Mouse (Mus musculus) megakaryocyte progenitor cell, adult 5-6 weeks (primary cell): Measurements from ENCODE around the gene Ifi27l2b. TPM values are rescaled to one million over a fixed set of nuclear protein-coding genes. Genes with fewer than 3 reads are reported as not detected.
A peak's percentile ranks its signal among the peaks of the same experiment; 100 is the strongest.
"Not testable (repeated sequence)": the region's sequence is repeated elsewhere in the genome, so short reads cannot be mapped to it uniquely, and the experiment has no call there.

Source experiments
- ATAC-seq: replicated peaks from 2 replicates; pipeline ENCODE4 v1.8.0; 2016; ENCODE audit warnings: mild to moderate bottlenecking, moderate TSS enrichment, inconsistent platforms; ENCODE audit not compliant: poor library complexity
- total RNA-seq, 2 experiments: library from RNA; stranded (forward) in 1 of 2; stranded (reverse) in 1 of 2; fragments of 157-497, 149-512 nt in 1 of 2; fragments of 200-1000 nt in 1 of 2; gene quantifications; 2 replicates each; pipeline versions ENCODE4 v1.2.3 to v1.2.4; 2015 to 2017

Ifi27l2b gene
- total RNA-seq (2015) (not detected in 2 replicates), total RNA-seq (2017) (not detected in 2 replicates)

DNA sequence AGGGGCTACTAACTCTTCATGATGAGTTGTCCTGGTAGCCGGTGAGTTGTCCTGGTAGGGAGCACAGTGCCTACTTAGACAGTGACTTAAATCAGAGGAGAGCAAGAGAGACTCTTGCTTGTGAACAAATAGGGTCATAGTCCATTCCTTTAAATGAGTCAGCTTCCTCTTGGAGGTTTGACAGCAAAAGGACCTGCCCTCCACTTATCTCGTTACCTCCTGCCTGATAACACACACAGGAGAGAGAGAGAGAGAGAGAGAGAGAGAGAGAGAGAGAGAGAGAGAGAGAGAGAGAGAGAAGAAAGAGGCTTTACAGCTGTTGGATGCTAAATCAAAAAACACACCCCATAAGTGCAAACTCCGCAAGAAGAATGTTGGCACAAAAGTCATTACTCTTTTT lies at the start of gene Ifi27l2b:
Gene Ifi27l2b, minus strand, starts transcription at position 84 of the 400 bp plus-strand sequence.
- ATAC-seq, result no peak

DNA sequence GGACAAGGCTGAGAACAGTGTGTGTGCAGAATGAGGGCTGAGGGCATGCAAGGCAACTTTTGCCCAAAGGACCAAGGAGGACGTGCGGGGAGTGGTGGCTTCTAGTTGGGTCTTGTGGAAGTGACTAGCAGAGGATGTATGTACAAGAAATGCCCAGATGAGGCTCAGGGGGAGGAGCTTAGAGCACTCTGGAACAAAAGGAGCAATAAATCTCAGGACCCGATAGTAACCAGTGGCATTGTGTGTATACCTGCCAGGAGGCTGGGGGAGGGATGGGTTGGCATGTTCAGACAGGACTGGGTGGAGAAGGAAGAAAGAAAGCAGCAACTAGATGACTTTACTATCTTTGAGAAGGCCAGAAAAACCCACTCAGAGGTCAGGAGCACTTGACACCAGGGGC lies 47.4 kb upstream of the Ifi27l2b start:
- no peak for ATAC-seq

DNA sequence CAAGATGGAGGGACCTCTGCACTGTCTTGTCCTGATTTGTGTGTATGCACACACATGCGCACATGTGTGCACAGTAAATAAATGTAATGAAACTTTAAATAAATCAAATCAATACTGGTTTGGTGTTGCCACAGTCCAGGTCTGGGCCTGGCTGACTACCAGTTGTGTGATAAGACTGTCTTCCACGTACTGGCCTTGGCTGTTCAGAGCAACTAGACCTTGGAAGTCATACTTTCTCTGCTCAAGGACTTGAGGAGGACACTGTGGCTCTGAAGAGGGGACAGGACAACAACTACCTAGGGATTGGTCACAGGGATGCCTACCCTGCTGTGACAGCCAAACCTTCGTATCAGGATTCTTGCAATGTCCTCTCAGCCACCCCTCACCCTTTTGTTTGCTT lies 46.3 kb upstream of the Ifi27l2b start:
- ATAC-seq, result no peak

DNA sequence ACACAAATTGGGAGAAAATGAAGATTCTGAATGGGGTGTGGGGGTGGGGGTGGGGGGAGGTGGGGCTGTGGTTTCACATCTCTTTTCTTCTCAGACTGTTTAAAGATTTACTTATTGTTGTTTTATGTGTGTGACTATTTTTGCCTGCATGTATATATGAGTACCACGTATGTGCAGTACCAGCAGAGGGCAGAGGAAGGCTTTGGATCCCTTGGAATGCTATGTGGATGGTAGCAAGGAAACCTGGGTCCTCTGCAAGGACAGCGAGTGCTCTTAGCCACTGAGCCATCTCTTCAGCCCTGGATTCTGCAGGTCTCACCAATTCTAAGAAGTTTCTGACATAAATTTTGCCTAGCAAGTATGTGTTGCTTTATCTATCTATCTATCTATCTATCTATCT lies 42.2 kb upstream of the Ifi27l2b start:
- no peak for ATAC-seq

DNA sequence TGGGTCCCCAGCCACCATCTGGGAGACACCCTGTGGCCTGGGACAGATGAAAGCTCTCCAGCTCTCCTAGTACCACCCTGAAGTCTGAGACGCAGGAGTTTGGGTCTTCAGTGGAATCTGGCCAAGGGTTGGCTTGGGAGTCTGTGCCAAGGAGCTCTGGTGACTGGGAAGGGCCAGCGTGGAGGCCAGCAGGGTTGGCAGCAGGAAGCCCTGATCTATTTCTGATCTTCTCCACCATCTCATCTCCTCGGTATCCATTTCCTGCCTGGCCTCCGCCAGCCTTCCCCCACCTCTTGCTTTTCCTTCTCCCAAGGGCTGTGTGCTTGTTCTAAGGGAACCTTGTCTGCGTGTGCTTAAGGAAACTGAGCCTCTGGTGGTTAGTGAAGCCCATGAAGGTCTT lies 41.7 kb upstream of the Ifi27l2b start:
- no peak for ATAC-seq

DNA sequence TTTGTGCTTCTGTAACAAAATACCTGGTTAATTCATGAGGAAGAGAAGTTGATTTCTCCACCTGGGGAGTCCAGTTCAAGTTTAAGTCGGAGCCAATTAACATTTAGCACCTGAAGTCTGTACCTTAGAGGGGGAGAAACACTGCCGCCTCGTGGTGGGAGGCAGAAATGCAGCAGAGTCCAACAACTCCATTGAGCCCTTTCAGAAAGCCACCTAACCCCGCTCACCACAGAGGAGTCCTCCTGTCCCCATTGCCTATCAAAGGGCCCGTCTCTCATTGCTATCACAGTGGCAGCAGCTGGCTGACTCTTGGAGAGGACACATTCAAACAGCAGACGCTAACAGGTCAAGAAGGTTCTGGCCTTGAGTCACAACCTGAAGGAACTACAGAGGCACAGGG lies 37.5 kb upstream of the Ifi27l2b start:
- peak; percentile 80 for ATAC-seq

DNA sequence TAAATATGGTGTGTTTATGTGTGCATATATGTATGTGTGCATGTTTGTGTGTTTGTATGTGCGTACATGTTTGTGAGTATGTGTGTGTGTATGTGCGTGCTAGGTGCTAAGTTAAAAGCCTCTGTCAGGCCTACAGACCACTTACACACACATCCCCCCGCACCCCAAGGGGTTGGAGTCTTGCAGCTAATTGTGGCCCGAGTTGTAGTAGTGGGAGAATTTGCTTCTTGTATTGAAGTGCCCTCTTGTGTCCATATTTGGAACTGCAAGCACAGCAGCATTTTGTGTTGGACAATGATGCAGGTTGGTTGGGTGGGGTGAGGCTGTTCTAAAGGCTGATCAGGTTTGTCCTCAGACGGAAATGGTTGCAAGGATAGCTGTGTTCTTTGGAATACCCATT lies 35.7 kb upstream of the Ifi27l2b start:
- peak; percentile 87 for ATAC-seq

DNA sequence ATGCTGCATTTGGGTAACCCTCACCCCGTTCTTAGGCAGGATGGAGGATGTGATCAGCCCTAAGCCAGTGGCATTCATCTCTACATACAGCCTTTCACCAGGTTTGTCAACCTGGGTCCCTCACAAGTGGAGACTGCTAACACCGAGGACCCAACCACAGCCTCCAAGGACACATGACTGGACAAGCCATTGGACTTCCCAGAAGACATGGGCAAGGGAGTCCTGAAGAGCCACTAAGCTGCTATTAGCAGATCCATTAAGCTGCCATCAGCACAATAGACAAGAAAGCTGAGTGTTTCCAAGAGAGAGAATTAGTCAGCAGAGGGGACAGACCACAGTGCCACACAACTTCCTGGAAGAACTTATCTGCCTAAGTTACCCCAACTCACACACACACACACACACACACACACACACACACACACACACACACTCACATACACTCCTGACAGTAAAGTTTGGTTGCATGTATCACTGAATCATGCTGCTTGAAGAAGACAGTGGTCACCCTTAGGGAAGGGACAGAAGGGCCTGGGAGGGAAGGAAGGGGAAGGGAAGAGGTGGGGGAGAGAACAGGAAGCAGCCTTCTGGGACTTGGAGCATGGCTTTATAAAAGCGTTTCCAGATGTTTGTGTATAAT lies 34.2 kb upstream of the Ifi27l2b start:
- peak; percentile 29; the same call in 1 of the 2 replicates for ATAC-seq

DNA sequence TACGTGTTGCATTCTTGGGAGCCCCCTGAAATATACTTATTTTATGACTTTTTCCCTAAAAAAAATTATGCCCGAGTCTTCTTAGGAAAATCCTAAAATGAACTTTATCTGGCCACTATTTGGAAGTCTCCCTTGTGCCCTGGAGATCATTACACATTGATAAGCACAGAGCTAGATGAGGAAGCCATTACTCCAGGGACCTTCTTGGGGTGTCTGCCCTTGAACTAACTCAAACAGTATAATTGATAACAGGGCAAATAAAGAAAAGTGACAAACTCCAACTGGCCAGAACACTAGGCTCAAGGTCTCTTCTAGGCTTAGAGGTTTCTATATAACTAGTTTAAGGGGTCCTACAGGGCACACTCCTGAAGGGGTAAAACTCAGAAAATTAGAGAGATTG lies 30.7 kb upstream of the Ifi27l2b start:
- no peak for ATAC-seq

DNA sequence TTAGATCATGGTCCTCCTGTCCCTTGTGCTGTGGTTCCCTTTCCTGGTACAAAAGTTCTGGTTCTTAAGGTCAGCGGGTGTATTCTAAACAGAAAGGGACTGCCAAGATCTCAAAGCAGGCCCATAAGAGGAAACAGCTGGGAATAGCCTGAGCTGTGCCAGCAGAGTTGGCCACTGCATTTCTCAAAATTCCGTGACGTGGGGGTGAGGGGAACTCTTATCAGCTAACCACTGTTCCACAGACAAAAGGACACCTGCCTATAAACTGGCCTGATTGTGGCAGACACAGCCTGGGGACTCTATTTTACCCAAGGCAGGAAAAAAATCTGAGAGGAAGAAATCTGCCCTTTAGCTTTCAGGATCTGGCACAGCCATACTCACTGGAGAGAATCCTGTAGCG lies 30.3 kb upstream of the Ifi27l2b start:
- no peak for ATAC-seq

DNA sequence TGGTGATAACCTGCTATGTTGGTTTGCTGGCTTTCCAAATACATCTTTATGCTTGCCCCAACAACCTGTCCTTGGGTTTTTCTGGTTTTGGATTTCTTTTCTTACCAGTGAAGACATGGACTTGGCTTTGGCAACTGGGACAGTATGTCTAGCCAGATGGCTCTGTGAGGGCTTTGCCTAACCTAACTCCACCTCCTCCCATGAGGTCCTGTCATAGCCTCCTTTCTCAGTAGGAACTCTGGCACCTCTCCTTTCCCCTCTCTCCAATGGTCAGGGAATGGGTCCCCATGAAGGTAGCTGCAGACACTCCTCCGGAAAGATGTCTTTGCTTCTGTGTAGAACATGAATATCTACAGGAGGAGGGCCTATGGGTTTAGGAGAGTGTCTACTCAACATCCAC lies 29.7 kb upstream of the Ifi27l2b start:
- no peak for ATAC-seq

DNA sequence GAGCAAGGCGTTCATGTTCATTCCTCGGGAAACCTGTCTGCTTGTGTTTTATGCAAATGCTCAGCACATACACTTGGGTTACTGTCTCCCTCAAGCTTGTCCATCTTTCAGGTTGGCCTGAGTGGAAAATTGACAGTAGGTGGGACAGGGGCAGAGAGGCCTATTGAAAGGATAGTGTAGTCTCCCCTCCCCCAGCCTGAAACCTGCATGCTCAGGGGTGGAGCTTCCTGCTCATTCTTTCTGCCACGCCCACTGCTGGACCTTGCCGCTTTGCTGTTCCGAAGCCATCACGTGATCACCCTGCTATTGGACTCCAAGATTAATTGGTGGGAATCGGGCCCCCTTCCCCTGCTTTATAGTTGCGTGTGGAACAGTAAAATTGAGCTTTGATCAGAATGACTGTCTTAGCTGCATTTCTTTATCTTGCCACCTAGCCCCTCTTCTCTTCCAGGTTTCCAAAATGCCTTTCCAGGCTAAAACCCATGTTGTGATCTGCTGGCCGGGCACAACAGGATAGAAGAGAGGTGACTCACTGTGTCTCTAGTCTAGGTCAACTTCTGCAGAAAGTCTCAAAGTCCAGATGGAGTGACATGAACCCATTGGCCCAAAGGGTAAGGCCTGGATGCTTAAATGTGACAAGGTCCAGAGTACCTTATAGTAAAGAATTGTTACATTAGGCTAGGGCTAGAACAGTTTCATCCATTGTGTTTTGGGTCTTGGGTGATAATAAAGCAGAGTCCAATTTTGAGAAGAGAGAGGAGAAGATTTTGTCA lies 27.4 kb upstream of the Ifi27l2b start:
- ATAC-seq, result not testable (repeated sequence)

DNA sequence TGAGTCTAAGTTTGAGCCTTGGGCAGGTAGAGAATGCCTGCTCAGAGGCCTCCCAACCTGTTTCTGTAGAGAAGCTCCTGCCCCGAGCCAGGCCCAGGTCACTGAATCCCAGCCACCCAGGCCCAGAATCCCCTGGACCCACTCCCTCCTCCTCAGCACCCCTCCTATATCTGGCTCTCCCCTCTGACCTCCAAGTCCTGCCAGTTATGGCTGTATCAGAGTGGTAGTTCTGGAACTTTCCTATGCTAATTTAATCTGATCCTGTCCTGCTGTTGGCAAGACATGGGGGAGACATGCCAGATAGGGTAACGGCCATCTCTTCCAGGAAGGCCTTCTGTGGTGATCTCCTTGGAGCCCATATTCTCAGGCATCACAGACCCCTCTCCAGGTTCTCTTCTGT lies 25.8 kb upstream of the Ifi27l2b start:
- no peak for ATAC-seq

DNA sequence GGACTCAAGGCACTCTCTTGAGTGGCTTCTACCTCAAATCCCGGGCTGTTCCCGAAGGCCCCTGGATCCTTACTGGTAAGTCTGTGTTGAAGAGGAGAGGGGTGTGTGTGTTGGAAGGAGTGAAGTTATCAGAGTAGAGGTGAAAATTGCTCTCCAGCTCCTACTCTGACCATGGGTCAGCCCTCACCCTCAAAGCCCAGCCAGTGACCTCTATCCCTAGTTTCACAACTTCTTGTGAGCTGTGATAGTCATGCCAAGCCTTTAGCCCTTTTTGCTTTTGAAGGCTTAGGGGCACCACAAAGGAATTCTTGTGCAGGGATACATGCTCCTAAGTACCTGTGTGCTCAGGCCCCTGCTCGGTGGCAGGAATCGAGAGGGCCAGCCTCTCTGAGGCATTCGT lies 24.6 kb upstream of the Ifi27l2b start:
- no peak for ATAC-seq

DNA sequence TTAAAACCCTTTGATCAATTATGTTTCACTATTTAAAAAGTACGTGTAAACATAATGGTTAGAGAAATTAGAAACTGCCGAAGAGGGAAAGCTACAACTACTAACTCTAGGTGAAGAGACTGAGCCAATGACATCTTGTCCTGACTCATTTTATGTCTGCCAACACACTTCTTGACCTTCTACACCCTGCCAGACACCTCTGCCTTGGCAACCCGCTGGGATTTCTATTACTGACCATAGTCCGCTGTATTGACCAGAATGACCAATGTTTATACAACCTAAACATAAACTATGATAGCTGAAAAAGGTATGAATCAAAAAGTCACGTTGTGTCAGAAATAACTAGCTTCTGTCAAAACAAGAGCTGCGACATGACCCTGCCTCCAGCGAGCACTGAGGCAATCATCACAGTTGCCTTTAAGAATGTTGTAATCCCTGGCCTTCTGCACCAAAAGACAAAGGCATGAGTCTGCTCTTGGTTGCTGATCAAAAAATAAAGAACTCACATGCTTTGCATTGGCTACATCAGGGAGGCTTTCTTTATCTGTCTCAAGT lies 20.5 kb upstream of the Ifi27l2b start:
- ATAC-seq, result no peak

DNA sequence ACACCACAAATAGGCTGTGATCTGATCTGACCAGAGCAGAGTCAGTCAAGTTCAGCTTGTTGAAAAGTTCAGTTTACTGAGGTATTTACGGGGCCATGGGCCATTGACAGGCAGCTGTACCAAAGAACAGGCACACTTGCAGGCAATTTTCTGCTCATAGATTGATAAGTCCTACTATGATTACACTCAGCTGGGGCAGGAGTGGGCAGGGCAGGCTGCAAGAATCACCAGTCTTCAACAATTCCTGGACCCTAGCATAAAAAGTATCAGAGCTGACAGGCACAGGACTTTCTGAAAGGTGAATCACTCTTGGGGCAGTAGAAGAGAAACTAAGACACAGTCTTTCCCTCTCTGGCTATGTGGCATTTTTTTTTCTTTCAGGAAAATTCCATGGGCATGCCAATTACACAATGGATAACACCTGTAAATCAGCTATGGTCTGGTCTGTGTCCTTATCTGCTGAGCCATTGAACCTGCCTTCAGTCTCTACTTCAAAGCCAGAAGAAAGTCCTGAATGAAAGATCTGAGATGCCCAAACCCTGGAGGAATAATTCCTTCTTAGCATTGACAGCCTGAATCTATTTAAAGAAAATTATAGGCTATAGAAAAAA lies 19.9 kb upstream of the Ifi27l2b start:
- ATAC-seq, result no peak

DNA sequence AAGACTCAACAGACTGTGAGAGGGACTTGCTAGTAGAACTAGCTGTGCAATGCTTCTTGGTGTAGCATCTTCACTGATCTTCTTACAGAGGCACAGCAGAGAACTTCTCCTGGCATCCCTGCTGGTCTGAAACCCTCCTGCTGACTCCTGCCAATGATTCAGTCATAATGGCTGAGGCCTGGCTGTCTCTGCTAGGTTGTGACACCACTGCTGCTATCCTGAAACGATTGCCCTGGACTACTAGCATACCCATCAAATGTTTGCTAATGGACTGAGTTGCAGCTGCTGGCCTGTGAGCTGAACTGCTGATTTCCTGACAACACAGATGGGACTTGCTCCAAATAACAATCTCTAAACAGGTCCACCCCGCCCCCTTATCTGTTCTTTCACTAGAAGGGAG lies 17.5 kb upstream of the Ifi27l2b start:
- ATAC-seq, result no peak

DNA sequence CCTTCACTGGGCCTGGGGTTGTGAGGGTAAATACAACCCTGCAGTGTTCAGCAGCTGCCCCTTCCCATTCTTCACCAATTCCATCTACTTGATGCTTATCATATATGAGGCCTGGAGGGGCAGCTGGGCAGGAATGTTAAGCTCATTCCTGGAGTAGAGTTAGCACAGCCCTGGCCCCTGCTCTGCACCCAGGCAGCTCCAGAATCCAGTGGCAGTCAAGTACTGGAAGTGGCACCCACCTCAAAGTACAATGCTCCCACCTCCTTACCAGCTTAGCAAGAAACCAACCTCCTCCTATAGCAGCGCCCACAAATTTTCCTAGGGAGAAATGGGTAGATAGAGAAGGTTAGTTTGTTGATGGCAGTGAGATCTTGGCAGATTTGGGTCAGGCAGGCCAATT lies 296 bp downstream of the Ifi27l2b start:
- ATAC-seq, result not testable (repeated sequence)

DNA sequence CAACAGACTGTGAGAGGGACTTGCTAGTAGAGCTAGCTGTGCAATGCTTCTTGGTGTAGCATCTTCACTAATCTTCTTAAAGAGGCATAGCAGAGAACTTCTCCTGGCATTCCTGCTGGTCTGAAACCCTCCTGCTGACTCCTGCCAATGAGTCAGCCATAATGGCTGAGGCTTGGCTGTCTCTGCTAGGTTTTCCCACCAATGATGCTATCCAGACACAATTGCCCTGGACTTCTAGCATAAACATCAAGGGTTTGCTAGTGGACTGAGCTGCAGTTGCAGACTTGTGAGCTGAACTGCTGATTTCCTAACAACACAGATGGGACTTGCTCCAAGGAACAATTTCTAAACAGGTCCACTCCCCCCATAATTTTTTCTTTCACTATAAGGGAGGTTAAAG lies 3.7 kb downstream of the Ifi27l2b start:
- no peak for ATAC-seq

DNA sequence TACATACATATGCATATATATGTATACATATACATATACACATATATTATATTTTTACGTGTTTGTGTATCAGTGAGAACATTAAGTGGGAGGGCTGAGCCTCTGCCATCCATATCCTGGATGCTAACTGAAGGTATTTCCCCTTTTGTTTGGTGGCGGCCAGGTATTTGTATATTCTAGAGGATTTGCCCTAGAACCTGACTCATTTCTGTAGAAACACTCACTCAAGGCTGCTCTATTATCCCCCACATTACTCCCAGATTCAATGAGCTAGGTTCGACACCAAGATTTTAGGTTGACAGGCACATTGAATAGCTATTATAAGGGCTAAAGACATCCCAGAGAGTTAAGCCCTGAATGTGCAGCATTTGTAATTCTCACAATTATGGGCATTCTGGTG lies 12.0 kb downstream of the Ifi27l2b start:
- no peak for ATAC-seq

DNA sequence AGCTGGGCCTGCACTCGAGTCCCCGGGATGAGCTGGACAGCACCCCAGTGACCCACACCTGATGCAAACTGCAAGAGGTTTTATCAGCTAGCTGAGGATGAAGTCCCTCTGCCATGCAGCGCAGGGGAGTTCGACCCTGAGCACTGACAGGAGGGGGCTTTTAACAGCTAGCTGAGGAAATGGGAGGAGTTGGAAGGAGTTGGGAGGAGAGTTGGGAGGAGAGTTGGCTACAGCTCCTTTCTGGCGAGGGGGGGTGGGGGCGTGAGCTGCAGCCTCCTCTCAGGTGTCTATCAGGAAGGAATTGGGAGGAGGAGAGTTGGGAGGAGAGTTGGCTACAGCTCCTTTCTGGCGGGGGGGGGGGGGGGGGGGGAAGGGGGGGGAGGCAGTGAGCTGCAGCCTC lies 12.8 kb downstream of the Ifi27l2b start:
- ATAC-seq, result not testable (repeated sequence)

DNA sequence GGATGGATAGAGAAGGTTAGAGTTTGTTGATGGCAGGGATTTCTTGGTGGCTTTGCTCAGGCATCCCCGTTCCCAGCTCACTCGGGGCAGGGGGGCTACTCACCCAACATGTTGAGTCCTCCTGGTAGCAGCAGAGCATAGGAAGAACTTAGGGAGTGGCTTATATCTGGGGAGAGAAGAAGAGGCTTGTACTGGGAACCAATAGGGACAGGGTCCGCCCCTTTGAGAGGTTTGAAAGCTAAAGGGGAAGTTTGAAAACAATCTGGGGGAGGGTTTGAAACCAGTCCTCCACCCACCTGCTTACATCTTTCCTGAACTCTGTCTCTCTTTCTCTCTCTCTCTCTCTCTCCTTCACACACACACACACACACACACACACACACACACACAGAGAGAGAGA lies 13.5 kb downstream of the Ifi27l2b start, which contains the start of gene Ifi27l2a:
Gene Ifi27l2a, minus strand, starts transcription at position 157 of the 400 bp plus-strand sequence.
- ATAC-seq, result peak; percentile 81
